Mouse (Mus musculus): ENCODE results near the gene Cmss1.
A peak's percentile ranks its signal among the peaks of the same experiment; 100 is the strongest.

The Cmss1 gene

GRCm38 (mm10) chr16:57470286-57470830 is 136.3 kb downstream of the Cmss1 start:
- DNase-seq = no peak

- no peak for DNase-seq
Measured at GRCm38 (mm10) chr16:57469869-57470268, 136.8 kb downstream of the Cmss1 start.

GRCm38 (mm10) chr16:57469301-57469700 is 137.4 kb downstream of the Cmss1 start:
- no peak for DNase-seq

GRCm38 (mm10) chr16:57465386-57465913 is 141.2 kb downstream of the Cmss1 start:
- no peak for DNase-seq

DNA sequence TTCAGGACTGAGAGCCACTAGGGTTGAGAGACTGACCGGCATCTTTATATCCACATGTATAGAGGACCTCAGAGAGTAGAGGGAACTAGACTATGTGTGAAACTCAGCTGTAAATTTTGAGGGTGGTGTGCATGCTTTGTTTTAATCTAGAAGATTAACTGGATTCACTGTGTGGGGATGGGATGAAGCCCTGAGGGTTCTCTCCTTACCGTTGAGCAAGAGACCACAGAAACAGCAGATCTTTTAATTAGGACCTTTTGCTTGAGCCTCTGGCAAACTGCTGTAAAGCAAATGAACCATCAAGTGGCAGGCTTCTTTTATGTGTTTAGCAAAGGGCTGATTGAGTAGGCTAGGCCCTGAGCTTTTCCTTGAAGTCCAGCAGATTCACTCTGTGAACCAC is 150.7 kb downstream of the Cmss1 start:
- no peak for DNase-seq

DNA sequence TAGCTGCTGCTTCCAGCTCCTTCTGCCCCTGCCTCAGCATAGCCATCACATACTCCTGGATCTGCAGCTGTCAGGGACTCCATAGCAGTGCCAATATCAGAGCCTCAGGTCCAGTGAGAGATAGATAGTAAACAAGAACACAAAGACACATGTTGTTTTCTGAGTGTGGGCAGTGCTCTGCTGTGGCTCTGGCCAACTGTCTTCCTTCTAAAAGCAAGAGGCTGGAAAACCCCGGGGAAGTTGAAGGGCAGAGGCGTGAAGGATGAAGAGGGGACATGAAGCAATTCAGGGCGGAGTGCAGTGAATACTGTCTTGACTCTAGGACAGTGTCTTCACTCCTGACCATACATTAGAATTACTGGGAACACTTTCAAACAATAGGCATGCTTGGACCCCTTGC is 151.1 kb downstream of the Cmss1 start:
- DNase-seq = no peak

DNA sequence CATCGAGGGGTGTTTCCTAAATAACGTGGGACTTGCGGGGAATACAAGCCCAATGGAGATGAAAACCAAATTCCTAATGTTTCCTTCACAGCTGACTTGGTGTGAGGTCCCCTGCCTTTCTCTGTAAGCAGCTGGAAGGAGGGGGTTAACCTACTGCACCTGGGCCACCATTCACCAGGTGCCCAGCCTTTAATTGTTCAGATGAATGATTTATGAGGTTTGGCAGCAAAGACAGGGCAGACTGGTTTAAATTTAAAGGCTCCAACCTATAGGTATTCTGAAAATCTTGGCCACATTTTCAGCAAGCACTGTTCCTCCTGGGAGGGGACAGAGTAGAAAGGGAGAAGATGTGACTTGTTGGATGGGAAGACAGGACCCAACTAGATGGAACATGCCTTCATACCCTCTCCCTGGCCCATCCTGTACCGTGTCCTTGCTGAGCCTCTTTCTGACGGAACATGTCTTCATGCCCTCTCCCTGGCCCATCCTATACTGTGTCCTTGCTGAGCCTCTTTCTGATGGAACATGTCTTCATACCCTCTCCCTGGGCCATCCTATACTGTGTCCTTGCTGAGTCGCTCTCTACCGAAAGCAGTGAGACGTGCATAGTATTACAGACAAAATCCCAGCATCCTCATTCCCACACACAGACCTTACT is 152.4 kb downstream of the Cmss1 start:
- no peak for DNase-seq

- DNase-seq = peak; percentile 9 to 36
Measured at GRCm38 (mm10) chr16:57453009-57453408, 153.7 kb downstream of the Cmss1 start.

GRCm38 (mm10) chr16:57445096-57446094 is 161.3 kb downstream of the Cmss1 start:
- no peak for DNase-seq

DNA sequence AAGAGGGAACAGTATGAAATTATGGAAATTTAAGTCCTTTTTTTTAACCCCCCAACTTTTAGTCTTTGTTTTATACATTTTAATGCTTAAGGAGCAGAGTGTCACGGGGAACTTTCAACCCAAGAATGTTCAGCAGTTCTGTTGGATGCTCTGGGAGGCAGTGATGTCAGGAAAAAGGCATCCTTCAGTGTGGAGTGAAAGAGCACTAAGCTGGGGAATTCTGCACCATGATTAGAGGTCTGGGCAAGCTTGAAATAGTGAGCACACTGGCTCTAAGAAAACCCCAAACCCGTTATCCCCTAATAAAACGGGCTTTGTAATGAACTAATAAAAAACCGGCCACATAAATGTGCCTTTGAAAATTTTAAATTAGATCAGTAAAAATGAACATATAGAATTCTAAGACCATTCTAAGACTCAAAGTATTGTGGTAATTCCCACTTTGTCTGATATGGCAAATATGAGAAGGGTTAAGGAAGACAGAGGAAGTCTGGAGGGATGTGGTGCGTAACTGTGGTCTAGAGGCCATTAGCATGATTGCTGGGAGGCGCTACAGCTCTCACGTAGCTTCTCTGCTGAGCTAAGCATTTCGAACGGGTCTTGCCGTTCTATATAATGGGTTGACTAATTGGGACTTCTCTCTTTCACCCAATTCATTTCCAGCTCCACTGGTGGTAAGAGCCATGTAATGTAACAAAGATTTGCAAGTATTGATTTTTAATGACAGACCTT is 165.8 kb downstream of the Cmss1 start:
- no peak for DNase-seq

DNA sequence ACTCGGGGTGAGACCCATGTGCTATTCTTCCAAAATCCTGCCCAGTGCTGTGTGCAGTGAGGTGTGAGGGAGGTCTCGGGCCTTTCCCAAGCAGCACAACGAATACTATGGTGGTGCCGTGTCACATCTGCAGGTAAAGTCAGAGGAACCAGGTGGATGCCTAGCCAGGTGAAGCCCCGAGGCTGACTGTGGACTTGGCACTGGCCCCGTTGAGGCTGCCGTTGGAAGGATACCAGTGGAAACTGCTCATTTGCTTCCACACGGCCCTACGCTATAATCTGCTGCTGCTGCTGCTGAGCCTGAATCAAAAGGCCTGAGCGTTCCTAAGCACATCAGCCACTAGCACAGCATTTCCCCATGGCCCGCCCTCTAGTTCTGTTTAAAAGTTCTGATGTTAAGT is 167.5 kb downstream of the Cmss1 start:
- DNase-seq = no peak

DNA sequence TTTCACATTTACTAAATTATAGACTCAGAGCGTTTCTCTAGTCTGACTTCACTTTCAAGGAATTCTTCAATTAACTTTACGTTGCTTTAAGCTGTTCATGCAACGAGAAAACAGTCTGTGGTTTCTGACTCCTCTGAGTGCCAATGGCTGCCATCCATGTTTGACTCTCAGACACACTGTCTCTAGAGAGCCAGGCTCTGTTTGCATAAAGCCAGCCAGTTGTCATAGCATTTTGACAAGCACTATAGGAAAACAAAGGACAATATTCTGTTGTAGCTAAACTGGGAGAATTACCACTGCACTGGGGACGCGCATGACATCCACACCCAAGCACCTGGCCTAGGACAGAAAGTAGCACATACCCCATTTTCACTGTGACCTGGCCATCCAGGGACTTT is 168.4 kb downstream of the Cmss1 start:
- DNase-seq = peak in 1 of 2 experiments; percentile 48

DNA sequence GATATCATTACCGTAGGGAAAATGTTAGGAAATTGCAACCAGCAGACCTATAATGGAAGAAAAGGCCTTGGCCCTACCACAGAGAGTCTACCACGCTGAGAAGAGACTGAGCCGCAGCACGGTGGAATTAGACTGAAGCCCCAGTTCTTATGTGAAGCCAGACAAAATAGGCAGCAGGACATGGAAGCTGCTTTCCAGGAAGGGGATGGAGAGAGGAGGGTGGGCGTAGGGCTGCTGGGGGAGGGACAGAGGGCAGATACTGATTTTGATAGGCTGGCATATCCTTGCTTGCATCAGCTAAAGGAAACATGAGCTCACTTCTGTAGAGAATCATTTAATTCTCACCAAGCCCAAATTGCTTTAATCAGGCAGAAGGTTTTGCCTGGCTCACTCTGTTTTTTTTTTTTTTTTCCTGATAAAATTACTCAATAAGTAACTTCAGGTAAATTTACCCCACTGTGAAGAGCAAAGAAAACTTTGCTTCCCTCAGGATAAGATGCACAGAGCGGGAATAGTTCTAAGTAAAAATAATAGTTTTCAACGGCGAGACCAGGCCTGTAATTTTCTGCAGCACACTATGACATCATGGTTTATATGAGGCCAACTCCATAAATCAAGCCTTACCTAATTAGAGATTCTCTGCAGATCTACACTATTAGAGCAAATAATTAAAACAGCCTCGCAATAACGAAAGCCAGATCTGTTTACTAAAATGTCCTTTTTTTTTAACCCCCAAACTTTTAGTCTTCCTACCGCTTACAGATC is 169.0 kb downstream of the Cmss1 start:
- DNase-seq = no peak

DNA sequence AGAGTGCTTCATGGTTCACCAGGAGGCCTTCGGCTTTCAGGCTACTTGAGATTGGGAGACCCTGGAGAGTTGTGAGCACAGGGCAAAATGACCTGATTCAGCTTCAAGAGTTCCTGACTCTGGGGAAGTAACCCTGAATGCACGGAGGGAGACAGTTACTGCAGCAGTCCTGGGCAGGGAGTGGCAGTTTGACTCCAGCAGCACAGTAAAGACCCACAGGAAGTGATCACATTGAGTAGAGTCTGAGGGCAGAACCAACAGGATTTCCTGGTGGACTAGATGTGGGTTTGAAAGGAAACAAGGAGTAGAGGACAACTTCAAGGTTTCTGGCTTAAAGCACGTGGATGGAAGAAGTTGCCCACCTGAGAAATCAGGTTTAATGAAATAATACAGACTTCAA is 172.0 kb downstream of the Cmss1 start:
- DNase-seq = no peak

- DNase-seq = no peak
Measured at GRCm38 (mm10) chr16:57433671-57434070, 173.0 kb downstream of the Cmss1 start.

GRCm38 (mm10) chr16:57433173-57433572 is 173.5 kb downstream of the Cmss1 start:
- DNase-seq = no peak

DNA sequence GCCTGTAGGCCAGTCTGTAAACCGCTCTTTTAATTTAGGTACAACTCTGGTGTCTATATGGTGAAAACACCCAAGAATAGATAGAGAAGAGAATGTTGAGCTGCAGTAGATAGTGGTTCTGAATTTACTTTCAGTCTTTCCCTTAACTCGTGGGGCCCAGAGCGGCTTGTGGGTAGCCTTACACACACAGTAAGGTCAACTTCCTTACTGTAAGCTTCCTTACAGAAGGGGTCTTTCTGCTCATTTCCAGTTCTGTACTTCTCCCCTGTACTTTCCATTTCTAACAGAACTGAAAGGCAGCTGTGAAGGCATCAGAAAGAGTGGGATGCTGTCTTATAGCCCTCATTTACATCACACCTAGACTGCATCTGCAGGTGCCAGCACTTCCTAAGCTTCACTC is 175.4 kb downstream of the Cmss1 start:
- no peak for DNase-seq

DNA sequence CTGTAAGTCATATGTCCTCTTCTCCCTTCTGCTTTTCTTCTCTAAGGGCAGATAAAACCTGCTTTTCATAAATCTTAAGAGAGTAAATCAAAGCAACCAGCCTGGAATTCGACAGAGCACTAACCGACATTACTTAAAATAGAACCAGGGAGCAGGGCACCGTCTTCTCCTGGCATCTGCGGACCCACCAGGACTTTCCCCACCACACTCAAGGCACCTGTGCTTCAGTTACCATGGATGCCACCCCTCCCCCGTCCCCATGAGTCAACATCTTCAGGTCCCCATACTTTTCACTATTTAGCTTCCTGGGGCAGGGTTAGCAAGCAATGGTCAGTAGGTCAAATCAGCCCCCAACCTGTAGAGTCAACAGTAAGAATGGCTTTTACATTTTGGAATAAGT is 177.7 kb downstream of the Cmss1 start:
- DNase-seq = no peak

DNA sequence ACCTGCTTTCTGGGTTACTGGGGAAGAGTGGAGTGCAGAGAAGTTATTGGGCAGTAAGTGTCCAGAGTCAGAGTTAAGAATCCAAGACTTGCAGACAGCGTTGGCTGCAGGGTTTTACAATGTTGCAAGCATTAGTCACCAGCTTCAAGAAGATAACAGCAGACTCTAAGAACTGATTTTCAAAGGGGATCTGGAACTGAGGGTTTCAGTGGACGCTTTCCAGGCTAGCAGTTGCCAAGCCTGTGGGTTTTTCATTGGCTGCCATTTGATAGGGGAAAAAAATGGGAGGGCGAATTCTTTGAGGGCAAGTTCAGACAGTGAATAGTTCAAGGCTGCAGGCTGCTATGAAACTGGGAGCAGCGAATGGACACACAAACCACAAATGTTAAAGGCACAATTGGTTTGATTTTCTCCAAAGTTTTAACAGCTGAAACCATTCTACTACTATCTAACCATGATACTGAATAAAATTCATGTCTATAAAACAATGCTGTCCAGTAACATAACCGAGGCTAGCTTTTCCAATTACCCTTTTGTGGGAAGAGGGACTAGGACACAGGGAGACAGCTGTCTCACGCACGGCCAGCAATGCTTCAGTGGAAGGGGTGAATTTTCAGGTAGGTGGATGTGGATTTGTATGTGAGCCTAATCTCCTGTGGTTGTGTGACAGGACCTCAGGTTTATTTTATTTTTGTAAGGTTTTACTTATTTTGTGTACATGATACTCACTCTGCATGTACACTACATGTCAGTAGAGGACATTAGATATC is 179.0 kb downstream of the Cmss1 start:
- peak; percentile 49 to 57 for DNase-seq

- no peak for DNase-seq
Measured at GRCm38 (mm10) chr16:57426680-57427079, 180.0 kb downstream of the Cmss1 start.
